Mouse (Mus musculus) MEL-GATA-1-ER (cell line): Measurements from ENCODE around the gene Stk33.

Experiments used
- DNase-seq: peaks from one replicate; pipeline ENCODE4 v3.0.0-alpha.2; 2012; ENCODE audit warnings: low read depth; ENCODE audit errors: extremely low read depth

The Stk33 gene

GRCm38 (mm10) chr7:109241313-109241712, 197.6 kb downstream of the Stk33 start:
- no peak for DNase-seq

- no peak for DNase-seq
Observed at GRCm38 (mm10) chr7:109239346-109239745, 199.5 kb downstream of the Stk33 start.

- DNase-seq, result no peak
Observed at GRCm38 (mm10) chr7:109238724-109239123, 200.2 kb downstream of the Stk33 start.

- no peak for DNase-seq
Observed at GRCm38 (mm10) chr7:109234882-109235640, 203.8 kb downstream of the Stk33 start.

- no peak for DNase-seq
Observed at GRCm38 (mm10) chr7:109234476-109234875, 204.4 kb downstream of the Stk33 start.

GRCm38 (mm10) chr7:109231881-109232321, 207.0 kb downstream of the Stk33 start:
- no peak for DNase-seq

GRCm38 (mm10) chr7:109231307-109231706, 207.6 kb downstream of the Stk33 start:
- no peak for DNase-seq

GRCm38 (mm10) chr7:109230806-109231205, 208.1 kb downstream of the Stk33 start:
- DNase-seq, result no peak
